In the genomic region with DNA sequence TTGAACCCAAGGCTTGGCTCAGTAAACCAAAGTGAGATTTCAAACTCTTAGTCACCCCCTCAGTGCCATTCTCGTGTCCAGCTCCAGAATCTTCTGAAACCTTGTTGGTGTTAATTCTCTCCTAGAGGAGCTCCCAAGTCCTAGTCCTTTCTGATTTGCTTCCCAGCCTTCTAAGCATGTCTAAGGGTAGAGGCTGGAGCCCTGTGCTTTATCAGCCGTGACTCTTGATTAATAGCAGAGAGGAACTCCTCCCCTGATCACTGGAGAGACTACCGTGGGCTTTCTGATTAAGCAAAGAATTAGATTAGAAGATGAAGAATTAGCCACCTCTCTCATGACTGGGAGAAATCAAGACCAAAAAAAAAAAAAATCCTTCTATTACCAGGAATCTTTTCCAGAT, we compare ENCODE assay signal across 19 mouse cellular contexts.
"Had no signal": no experiment of that assay in that cellular context is flagged by ENCODE, and none has a peak within 500 bp of the region (broad histone marks: within the 10 kb centered on the region; RNA-seq: fewer than 3 reads in every experiment).

No protein-coding gene starts in this region.

- DNase-seq: lung, adult 18-20 months; lung, embryonic 14.5 days; lung, postnatal 10 days; lung, postnatal 4 days; midbrain, embryonic 14.5 days; retina, postnatal 1 day; right cerebral cortex, adult 18-20 months; right cerebral cortex, postnatal 25 days; right cerebral cortex, postnatal 4 days; spleen, adult 18-20 months; thymus, adult 18-20 months; thymus, postnatal 14 days; thymus, postnatal 36 days had no signal

- H3K27me3 ChIP-seq: midbrain, embryonic 12.5 days; neural tube, embryonic 13.5 days; neural tube, embryonic 15.5 days had no signal

- H3K36me3 ChIP-seq: midbrain, embryonic 10.5 days; midbrain, embryonic 12.5 days; neural tube, embryonic 13.5 days; neural tube, embryonic 15.5 days had no signal

- H3K4me3 ChIP-seq: midbrain, embryonic 10.5 days; midbrain, embryonic 12.5 days; myocyte; neural tube, embryonic 13.5 days; neural tube, embryonic 15.5 days had no signal

- H3K9me3 ChIP-seq: midbrain, embryonic 10.5 days; midbrain, embryonic 12.5 days; neural tube, embryonic 13.5 days; neural tube, embryonic 15.5 days had no signal

- ATAC-seq: midbrain, embryonic 16.5 days had no signal

- H3K4me2 ChIP-seq: lung, embryonic 14.5 days; midbrain, embryonic 12.5 days; neural tube, embryonic 13.5 days; neural tube, embryonic 15.5 days had no signal

- H3K4me1 ChIP-seq: midbrain, embryonic 10.5 days; midbrain, embryonic 12.5 days had no signal

- H3K9ac ChIP-seq: lung, embryonic 14.5 days; midbrain, embryonic 12.5 days; neural tube, embryonic 13.5 days; neural tube, embryonic 15.5 days had no signal

- H3K27ac ChIP-seq: midbrain, embryonic 10.5 days; midbrain, embryonic 12.5 days; neural tube, embryonic 13.5 days; neural tube, embryonic 15.5 days had no signal
